Mouse (Mus musculus): ENCODE data around the gene Tex38.

DNA sequence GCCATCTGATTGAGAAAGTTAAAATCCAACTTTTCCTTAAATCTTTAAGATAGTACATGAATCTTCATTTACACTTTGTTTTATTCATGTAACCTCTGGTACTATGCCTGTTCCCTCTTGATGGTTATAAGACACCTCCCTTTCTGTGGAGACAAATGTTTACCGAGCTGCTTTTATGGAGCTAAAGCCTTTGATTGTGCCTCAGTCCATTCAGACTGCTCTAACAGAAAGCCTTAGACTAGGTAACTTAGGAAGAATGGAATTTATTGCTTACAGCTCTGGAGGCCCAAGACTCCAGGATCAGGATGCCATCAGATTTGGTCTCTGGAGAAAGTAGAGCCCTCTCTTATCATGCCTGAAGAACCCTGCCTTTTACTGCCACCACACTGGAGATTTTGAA, 32.6 kb downstream of the Tex38 start:
- TF ChIP-seq CTCF (IDR thresholded peaks at IDR 0.05; ENCODE audit: low read depth) (no peak), EP300 (IDR thresholded peaks at IDR 0.05; ENCODE audit: low read depth) (no peak)

Measured in heart, postnatal 0 days (tissue).